Mouse (Mus musculus): Measurements from ENCODE around the gene Stmnd1.
"Not testable (repeated sequence)": the region's sequence is repeated elsewhere in the genome, so short reads cannot be mapped to it uniquely, and the experiment has no call there.

Gene Stmnd1

GRCm38 (mm10) chr13:46290537-46290936 lies 17.0 kb downstream of the Stmnd1 start:
- no peak for DNase-seq

GRCm38 (mm10) chr13:46294365-46294764 lies 20.8 kb downstream of the Stmnd1 start:
- no peak for DNase-seq

- DNase-seq, result no peak
Observed at GRCm38 (mm10) chr13:46297701-46298100, 24.2 kb downstream of the Stmnd1 start.

- peak; percentile 74 for DNase-seq
Observed at GRCm38 (mm10) chr13:46310790-46311189, 37.3 kb downstream of the Stmnd1 start.

- no peak for DNase-seq
Observed at GRCm38 (mm10) chr13:46313176-46313575, 39.7 kb downstream of the Stmnd1 start.

- DNase-seq, result no peak
Observed at GRCm38 (mm10) chr13:46315165-46315564, 41.6 kb downstream of the Stmnd1 start.

- no peak for DNase-seq
Observed at GRCm38 (mm10) chr13:46326351-46326985, 52.9 kb downstream of the Stmnd1 start.

- no peak for DNase-seq
Observed at GRCm38 (mm10) chr13:46335020-46335419, 61.5 kb downstream of the Stmnd1 start.

- not testable (repeated sequence) for DNase-seq
Observed at GRCm38 (mm10) chr13:46336281-46336680, 62.8 kb downstream of the Stmnd1 start.

- no peak for DNase-seq
Observed at GRCm38 (mm10) chr13:46337791-46338190, 64.3 kb downstream of the Stmnd1 start.

GRCm38 (mm10) chr13:46339954-46340353 lies 66.4 kb downstream of the Stmnd1 start:
- DNase-seq, result no peak

GRCm38 (mm10) chr13:46340583-46340982 lies 67.1 kb downstream of the Stmnd1 start:
- DNase-seq, result no peak

- DNase-seq, result no peak
Observed at GRCm38 (mm10) chr13:46341419-46341818, 67.9 kb downstream of the Stmnd1 start.

GRCm38 (mm10) chr13:46343226-46343625 lies 69.7 kb downstream of the Stmnd1 start:
- peak; percentile 20 for DNase-seq

- no peak for DNase-seq
Observed at GRCm38 (mm10) chr13:46346830-46347512, 73.5 kb downstream of the Stmnd1 start.

- peak; percentile 32 for DNase-seq
Observed at GRCm38 (mm10) chr13:46349664-46350063, 76.1 kb downstream of the Stmnd1 start.

Measured in kidney, postnatal 10 days (tissue).